Mouse (Mus musculus) erythroid progenitor cell, adult 5-6 weeks (primary cell): ENCODE measurements around the gene Nfib. TPM values are rescaled to one million over a fixed set of nuclear protein-coding genes. Genes with fewer than 3 reads are reported as not detected.

Source experiments
- ATAC-seq: replicated peaks from 2 replicates; pipeline ENCODE4 v1.8.0; 2016; ENCODE audit warnings: moderate number of reproducible peaks, mild to moderate bottlenecking, moderate TSS enrichment, inconsistent platforms; ENCODE audit not compliant: poor library complexity, low FRiP score, severe bottlenecking
- total RNA-seq, 2 experiments: library from RNA; stranded (forward) in 1 of 2; stranded (reverse) in 1 of 2; fragments of 150-400 nt in 1 of 2; fragments of 186-747, 209-891 nt in 1 of 2; gene quantifications; 2 replicates each; pipeline versions ENCODE4 v1.2.3 to v1.2.4; 2015 to 2017; ENCODE audit warnings: low replicate concordance in 2 of 2

The Nfib gene
- total RNA-seq, 2 experiments from 2014 or later, result 1.3 TPM; not detected in 1

- no peak for ATAC-seq
These were observed 201.0 kb downstream of the Nfib start for GRCm38 (mm10) chr4:82504284-82505120.

- ATAC-seq, result no peak
These were observed 201.6 kb downstream of the Nfib start for GRCm38 (mm10) chr4:82504015-82504283.

GRCm38 (mm10) chr4:82503274-82504014 lies 202.1 kb downstream of the Nfib start:
- ATAC-seq, result no peak

GRCm38 (mm10) chr4:82502611-82503010 lies 202.9 kb downstream of the Nfib start:
- ATAC-seq, result no peak

GRCm38 (mm10) chr4:82502012-82502411 lies 203.5 kb downstream of the Nfib start:
- no peak for ATAC-seq

- ATAC-seq, result no peak
These were observed 204.9 kb downstream of the Nfib start for GRCm38 (mm10) chr4:82500578-82501098.

GRCm38 (mm10) chr4:82499725-82500577 lies 205.6 kb downstream of the Nfib start:
- ATAC-seq, result no peak

- ATAC-seq, result no peak
These were observed 206.3 kb downstream of the Nfib start for GRCm38 (mm10) chr4:82499238-82499637.

GRCm38 (mm10) chr4:82497671-82498631 lies 207.6 kb downstream of the Nfib start:
- ATAC-seq, result no peak

- no peak for ATAC-seq
These were observed 208.4 kb downstream of the Nfib start for GRCm38 (mm10) chr4:82497141-82497566.

- no peak for ATAC-seq
These were observed 209.2 kb downstream of the Nfib start for GRCm38 (mm10) chr4:82496383-82496782.

GRCm38 (mm10) chr4:82495605-82496004 lies 209.9 kb downstream of the Nfib start:
- ATAC-seq, result no peak

GRCm38 (mm10) chr4:82494829-82495228 lies 210.7 kb downstream of the Nfib start:
- ATAC-seq, result no peak

GRCm38 (mm10) chr4:82494424-82494823 lies 211.1 kb downstream of the Nfib start:
- no peak for ATAC-seq

- ATAC-seq, result no peak
These were observed 211.7 kb downstream of the Nfib start for GRCm38 (mm10) chr4:82493865-82494264.

GRCm38 (mm10) chr4:82493363-82493762 lies 212.2 kb downstream of the Nfib start:
- no peak for ATAC-seq

GRCm38 (mm10) chr4:82492737-82493136 lies 212.8 kb downstream of the Nfib start:
- ATAC-seq, result no peak

- no peak for ATAC-seq
These were observed 215.6 kb downstream of the Nfib start for GRCm38 (mm10) chr4:82489939-82490338.

GRCm38 (mm10) chr4:82485910-82486309 lies 219.6 kb downstream of the Nfib start:
- no peak for ATAC-seq
